Mouse (Mus musculus) naive thymus-derived CD4-positive, alpha-beta T cell, adult 2 months (primary cell): ENCODE measurements around the gene Borcs7.
A peak's percentile ranks its signal among the peaks of the same experiment; 100 is the strongest.
"Not testable (repeated sequence)": the region's sequence is repeated elsewhere in the genome, so short reads cannot be mapped to it uniquely, and the experiment has no call there.

Source experiments
- DNase-seq: peaks from one replicate; pipeline ENCODE4 v3.0.0-alpha.2; 2011; ENCODE audit warnings: low read depth

Gene Borcs7

DNA sequence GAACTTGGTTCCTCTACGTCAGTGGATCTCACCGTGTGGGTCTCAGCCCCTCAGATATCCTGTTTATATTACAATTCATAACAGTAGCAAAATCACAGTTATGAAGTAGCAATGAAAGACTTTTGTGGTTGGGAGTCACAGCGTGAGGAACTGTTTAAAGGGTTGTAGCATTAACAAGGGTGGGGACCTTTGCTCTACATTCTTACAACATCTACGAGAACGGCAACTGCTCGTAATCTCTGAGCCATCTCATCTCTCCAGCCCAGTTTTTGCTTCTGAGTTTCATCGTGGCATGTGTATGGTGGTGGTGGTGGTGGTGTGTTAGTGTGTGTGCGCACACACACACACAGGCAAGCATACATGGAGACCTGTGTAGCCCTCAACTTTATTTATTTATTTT is 24.5 kb downstream of the Borcs7 start:
- DNase-seq, result no peak

DNA sequence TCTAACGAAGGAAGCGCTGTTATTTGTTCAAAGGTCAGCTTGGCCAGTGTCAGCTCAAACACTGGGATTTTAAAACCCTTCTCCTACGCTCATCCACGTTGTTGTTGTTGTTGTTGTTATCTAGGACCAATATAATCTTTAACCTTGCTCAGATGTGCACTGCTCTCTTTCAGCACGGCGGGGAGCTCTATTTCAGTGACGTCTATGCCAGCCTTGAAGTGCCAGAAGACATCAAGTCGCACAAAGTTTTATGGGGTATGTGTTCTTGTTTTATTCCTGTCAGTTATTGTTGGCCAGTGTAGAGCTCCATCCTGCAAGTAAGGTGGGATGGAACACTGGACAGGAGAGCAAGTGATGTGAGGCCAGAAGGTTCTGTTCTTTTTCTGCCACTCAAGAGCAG is 25.3 kb downstream of the Borcs7 start:
- no peak for DNase-seq

- DNase-seq, result no peak
Measured at GRCm38 (mm10) chr19:46718150-46718549, 28.4 kb downstream of the Borcs7 start.

GRCm38 (mm10) chr19:46724411-46724810 is 34.7 kb downstream of the Borcs7 start:
- DNase-seq, result no peak

GRCm38 (mm10) chr19:46726142-46726541 is 36.4 kb downstream of the Borcs7 start:
- no peak for DNase-seq

- no peak for DNase-seq
Measured at GRCm38 (mm10) chr19:46727140-46727736, 37.5 kb downstream of the Borcs7 start.

- no peak for DNase-seq
Measured at GRCm38 (mm10) chr19:46727945-46728540, 38.3 kb downstream of the Borcs7 start.

DNA sequence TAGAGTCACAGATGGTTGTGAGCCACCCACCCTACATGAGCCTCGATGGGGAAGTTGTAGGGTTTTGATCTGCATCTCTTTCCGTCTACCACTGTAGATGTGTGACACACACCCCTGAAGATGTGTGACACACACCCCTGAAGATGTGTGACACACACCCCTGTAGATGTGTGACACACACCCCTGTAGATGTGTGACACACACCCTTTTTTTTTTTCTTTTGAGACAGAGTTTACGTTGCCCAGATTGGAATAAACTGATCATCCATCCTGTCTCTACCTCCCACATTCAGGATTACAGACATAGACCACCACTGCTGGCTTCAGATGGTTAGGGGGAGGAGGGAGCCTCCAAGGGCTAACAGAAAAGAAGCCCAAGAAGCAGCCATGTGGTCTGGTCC is 39.2 kb downstream of the Borcs7 start:
- DNase-seq, result no peak

DNA sequence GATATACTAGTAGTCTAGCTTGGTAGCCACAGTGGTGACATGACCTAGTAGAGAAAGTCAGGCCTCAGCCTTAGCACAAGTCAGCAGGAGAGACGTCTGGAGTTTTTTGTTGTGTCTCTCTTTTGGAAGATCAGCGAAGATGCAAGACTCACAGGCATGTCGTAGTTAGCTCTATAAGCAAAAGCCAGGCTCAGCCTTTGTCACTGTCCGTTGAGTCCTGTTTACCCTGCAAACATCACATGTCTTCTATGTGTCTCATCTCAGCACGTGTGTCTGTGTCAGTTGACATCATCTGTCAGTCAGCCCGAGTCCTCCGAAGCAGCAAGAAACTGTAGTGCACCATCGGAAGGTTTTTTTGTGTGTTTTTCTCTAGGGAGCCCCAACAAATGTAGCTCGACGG is 41.6 kb downstream of the Borcs7 start:
- DNase-seq, result no peak

- DNase-seq, result not testable (repeated sequence)
Measured at GRCm38 (mm10) chr19:46732673-46733072, 43.0 kb downstream of the Borcs7 start.

DNA sequence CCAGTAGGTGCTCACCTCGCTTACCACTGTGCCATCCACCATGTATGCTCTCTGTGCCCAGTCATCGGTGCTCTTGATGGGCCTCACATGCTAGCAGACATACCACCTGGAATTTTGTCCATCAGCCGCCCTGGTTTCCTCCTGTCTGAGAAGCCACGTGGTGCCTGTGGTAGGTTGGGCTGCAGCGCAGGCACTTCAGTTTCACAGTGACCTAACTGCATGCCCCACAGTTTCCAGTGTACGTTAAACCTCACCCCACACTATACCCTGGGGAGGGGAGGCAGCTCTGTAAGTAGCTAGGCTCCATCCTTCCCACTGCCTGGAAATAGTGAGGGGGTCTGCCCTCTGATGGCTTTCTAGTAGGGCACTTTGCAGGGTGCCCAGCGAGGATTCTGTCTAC is 43.9 kb downstream of the Borcs7 start:
- DNase-seq, result no peak

DNA sequence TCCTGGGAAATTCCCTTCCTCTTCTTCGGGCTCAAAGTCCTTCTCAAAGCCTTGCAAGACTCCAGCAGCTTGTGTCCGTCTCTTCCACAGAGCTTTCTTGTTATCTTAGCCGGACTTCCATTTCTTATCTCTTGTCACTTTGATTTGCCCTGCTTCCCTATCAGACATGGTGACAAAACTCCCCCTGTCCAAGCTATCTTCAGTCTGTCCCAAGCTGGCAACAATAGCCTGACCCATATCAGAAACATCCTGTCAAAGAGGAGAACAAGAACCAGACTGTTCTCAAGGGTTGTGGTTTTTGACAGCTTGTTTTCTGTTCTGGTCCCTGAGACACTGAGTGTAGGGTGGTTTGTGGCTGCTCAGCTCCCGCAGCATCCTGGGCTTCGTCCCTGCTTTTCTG is 45.5 kb downstream of the Borcs7 start:
- no peak for DNase-seq

DNA sequence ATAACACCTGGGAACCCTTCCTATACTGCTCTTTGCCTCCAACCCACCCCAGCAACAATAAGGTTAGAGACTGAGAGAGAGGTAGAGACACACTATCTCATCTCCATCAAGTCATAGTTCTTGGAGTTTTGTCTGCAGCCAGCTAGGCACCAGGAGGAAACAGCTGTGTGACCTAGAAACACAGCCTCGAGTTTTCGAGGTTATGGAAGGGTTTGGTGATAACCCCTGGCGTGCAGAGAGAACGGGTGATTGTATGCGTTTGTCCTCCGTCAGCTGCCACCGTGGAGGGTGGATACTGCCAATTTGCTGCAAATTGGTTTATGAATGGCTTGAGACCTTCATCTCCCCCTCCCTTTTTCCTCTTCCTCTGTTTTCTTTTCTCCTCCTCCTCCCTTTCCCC is 47.4 kb downstream of the Borcs7 start:
- DNase-seq, result no peak

- peak; percentile 86 for DNase-seq
Measured at GRCm38 (mm10) chr19:46740341-46741008, 50.8 kb downstream of the Borcs7 start.

- no peak for DNase-seq
Measured at GRCm38 (mm10) chr19:46741574-46741973, 51.9 kb downstream of the Borcs7 start.

DNA sequence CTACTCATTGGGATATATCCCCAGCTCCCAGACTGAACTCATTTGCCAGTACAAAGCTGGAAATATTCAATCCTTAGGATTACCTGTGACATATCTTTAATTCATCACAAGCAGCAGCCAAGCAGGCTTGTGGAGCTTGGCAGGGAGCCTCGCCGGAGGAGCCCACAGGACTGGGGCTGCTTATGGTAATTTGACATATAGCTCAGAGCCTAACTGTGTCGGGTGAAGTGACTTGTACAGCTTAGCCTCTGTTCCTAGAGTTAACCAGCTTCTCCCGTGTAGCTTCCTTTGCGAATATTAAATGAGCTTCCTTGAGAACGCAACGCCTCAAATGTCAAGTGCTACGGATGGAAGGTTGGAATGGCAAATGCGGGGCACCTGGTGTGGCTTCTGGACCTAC is 55.0 kb downstream of the Borcs7 start:
- no peak for DNase-seq

DNA sequence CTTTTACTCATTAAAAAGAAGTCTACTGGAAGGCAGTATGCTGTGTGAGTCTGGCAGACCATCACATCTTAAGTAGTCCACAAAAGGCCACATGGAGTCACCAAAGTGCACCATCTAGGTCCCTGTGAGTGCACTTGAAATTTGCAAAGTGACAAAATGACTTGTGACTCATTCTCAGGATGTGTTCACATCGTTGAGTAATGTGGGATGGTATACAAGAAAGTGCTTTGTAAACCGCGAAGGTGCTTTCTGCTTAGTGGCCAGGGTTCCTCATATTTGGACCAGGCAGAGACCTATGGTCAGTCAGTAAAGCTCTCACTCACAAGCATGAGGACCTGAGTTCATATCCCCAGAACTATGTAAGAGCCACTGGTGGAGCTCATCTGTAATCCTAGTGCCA is 58.1 kb downstream of the Borcs7 start:
- no peak for DNase-seq

- DNase-seq, result no peak
Measured at GRCm38 (mm10) chr19:46752235-46752634, 62.5 kb downstream of the Borcs7 start.
